8 mouse cellular contexts compared by ENCODE assay signal in the genomic region with DNA sequence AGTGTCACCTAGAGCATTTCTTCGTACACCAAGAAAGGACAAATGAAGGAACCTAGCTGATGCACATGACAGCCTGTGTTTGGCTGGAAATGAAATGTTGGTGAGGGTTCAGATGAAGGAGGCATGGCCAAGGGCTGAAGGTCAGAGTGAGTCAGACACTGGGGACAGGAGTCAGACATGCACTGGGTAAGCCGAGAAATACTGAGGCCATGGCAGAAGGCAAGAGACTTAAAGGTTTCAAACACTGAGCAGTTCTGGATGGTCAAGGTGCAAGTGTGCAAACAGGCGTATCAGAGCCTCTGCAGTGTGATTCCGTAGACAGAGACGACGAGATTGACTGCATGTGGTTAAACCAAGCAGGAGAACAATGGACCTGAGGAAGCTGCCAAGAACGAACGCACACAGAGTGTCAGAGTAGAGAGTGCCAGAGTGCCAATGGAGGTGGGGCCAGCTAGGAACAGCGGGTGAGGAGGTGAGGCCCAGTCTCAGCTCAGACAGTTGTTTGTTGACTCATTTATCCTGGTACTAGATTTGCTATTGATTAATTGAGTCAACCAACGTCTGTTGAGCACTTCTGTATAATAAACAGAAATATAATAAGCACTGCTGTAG.
DNase-seq lines count a peak whose midpoint lies in the region; ATAC-seq and TF ChIP-seq lines count a peak whose summit lies in the region.

No protein-coding gene starts in this region.

- peak; percentile 82 for ATAC-seq in kidney, postnatal 0 days (replicated peaks; ENCODE audit: low FRiP score, low read depth)

- H3K4me2 ChIP-seq in kidney, postnatal 0 days (ENCODE audit: low read length), result no peak overlapping the region

- no peak for TF ChIP-seq CTCF in kidney, postnatal 0 days (IDR thresholded peaks at IDR 0.05; ENCODE audit: low read depth)

- no peak overlapping the region for H3K27ac ChIP-seq in heart, embryonic 10.5 days
- H3K27ac ChIP-seq in kidney, postnatal 0 days, result no peak overlapping the region

- peak; percentile 3 for DNase-seq in heart, adult 8-10 months (ENCODE audit: low spot score)
- DNase-seq in heart, embryonic 10.5 days (ENCODE audit: low spot score), result no peak
- peak; percentile 41 for DNase-seq in NIH3T3 (ENCODE audit: low read depth)
- DNase-seq in cerebellum, adult 8-10 months, result peak; percentile 8
- DNase-seq in kidney, postnatal 0 days (ENCODE audit: low spot score), result no peak
- no peak for DNase-seq in spleen, postnatal 10 days (ENCODE audit: low spot score in 2 of 2)
- DNase-seq in frontal cortex, postnatal 10 days (ENCODE audit: low spot score in 2 of 2), result no peak
- no peak for DNase-seq in right cerebral cortex, adult 18-20 months

- no peaks in the 10 kb centered on the region for H3K36me3 ChIP-seq in heart, embryonic 10.5 days
- no peaks in the 10 kb centered on the region for H3K36me3 ChIP-seq in kidney, postnatal 0 days (ENCODE audit: insufficient read depth, low read length)

- H3K27me3 ChIP-seq in heart, embryonic 10.5 days (ENCODE audit: insufficient read depth, poor library complexity, severe bottlenecking), result no peaks in the 10 kb centered on the region
- H3K27me3 ChIP-seq in kidney, postnatal 0 days (ENCODE audit: insufficient read depth, low read length), result no peaks in the 10 kb centered on the region

- H3K9ac ChIP-seq in kidney, postnatal 0 days (ENCODE audit: low read depth, low read length), result no peak overlapping the region

- no peak overlapping the region for H3K4me3 ChIP-seq in heart, embryonic 10.5 days
- no peak overlapping the region for H3K4me3 ChIP-seq in kidney, postnatal 0 days (replicated peaks; ENCODE audit: low read depth, low read length)

- no peaks in the 10 kb centered on the region for H3K9me3 ChIP-seq in heart, embryonic 10.5 days
- no peaks in the 10 kb centered on the region for H3K9me3 ChIP-seq in kidney, postnatal 0 days (replicated peaks; ENCODE audit: low read length)

- WGBS in heart, embryonic 10.5 days, result 68% methylated on average over 10 of the region's 10 CpGs
- 59% methylated on average over 10 of the region's 10 CpGs for WGBS in kidney, postnatal 0 days

- peaks cover 8% of the 10 kb centered on the region for H3K4me1 ChIP-seq in heart, embryonic 10.5 days
- no peaks in the 10 kb centered on the region for H3K4me1 ChIP-seq in kidney, postnatal 0 days (replicated peaks; ENCODE audit: insufficient read depth, low read length)

Comparison
In these comparisons a context has a peak if more than half of its experiments do, and no peak if none do; other contexts are left out.
1. DNase-seq: peak in heart, adult 8-10 months (single experiment), NIH3T3 (single experiment) and cerebellum, adult 8-10 months (single experiment); none in heart, embryonic 10.5 days (single experiment), kidney, postnatal 0 days (single experiment), spleen, postnatal 10 days (0 of 2), frontal cortex, postnatal 10 days (0 of 2) and right cerebral cortex, adult 18-20 months (single experiment).